In the genomic region with DNA sequence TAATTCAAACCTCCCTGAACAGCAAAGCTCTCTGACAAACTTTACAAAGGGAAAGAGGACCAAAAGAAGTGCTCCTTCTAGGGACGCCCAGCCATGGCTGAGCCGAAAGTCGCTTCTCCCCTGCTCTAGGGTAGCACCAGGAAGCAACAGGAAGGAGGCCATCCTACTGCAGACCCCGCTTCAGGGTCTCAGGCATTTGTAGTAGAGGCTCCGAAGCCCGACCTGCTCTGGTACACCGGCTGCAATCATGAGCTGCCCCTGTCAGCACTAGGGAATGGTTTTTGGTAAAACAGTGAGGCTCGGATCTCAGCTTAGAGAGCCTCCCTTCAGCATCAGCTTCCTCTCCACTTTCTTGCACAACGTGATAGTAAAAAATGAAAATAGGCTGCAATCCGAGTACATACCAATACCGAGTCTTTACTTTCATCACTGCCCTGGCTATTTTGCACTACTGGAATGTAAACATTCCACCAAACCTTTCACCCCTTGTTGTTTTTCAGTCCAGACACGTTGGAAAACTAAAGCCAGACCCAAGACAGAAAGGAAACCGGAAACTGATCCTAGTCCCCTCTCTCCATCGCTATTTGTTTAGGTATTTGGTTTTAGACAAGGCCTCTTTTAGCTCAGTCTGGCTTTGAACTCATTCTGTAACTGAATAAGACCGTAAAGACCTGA, we compare ENCODE assay signal across 8 mouse cellular contexts. TPM values are rescaled to one million over a fixed set of nuclear protein-coding genes. Genes with fewer than 3 reads are reported as not detected.
DNase-seq lines count a peak whose midpoint lies in the region; ATAC-seq and TF ChIP-seq lines count a peak whose summit lies in the region.

No protein-coding gene starts in this region.

- H3K36me3 ChIP-seq in kidney, embryonic 15.5 days, result no peaks in the 10 kb centered on the region
- H3K36me3 ChIP-seq in hindbrain, embryonic 16.5 days (ENCODE audit: control insufficient read depth, insufficient read depth, low read length), result no peaks in the 10 kb centered on the region

- H3K4me3 ChIP-seq in kidney, embryonic 15.5 days (replicated peaks), result peak overlapping the region; percentile 25
- peak overlapping the region; percentile 84 for H3K4me3 ChIP-seq in bone marrow macrophage, adult 2 months (ENCODE audit: insufficient read depth, low read length)
- peak overlapping the region; percentile 2; the same call in 1 of the 2 replicates for H3K4me3 ChIP-seq in hindbrain, embryonic 16.5 days (ENCODE audit: low read length)

- DNase-seq in kidney, adult 18-20 months, result no peak
- no peak for DNase-seq in right cerebral cortex, postnatal 10 days (ENCODE audit: low spot score in 2 of 2)
- no peak for DNase-seq in spleen, postnatal 10 days (ENCODE audit: low spot score in 2 of 2)
- DNase-seq in cerebellum, adult 11 months, result no peak

- 0 out of 2 replicates have a peak overlapping the region, but pooled peaks have one; percentile 3 for H3K9ac ChIP-seq in kidney, embryonic 15.5 days
- H3K9ac ChIP-seq in hindbrain, embryonic 16.5 days (ENCODE audit: low read depth, low read length), result no peak overlapping the region

- ATAC-seq in kidney, embryonic 15.5 days (replicated peaks; ENCODE audit: low FRiP score), result no peak
- no peak for ATAC-seq in hindbrain, embryonic 16.5 days
- peak; percentile 17; the same call in 1 of the 2 replicates for ATAC-seq in megakaryocyte, adult 5-6 weeks (ENCODE audit: poor library complexity, severe bottlenecking)

- WGBS in kidney, embryonic 15.5 days, result 38% methylated on average over 15 of the region's 15 CpGs
- WGBS in hindbrain, embryonic 16.5 days, result 63% methylated on average over 15 of the region's 15 CpGs

- H3K4me2 ChIP-seq in kidney, embryonic 15.5 days, result peak overlapping the region; percentile 40
- peak overlapping the region; percentile 27 for H3K4me2 ChIP-seq in hindbrain, embryonic 16.5 days (ENCODE audit: low read length)

- H3K27ac ChIP-seq in kidney, embryonic 15.5 days, result peak overlapping the region; percentile 75
- H3K27ac ChIP-seq in bone marrow macrophage, adult 2 months (ENCODE audit: insufficient read depth, low read depth, low read length), result peak overlapping the region; percentile 96
- H3K27ac ChIP-seq in hindbrain, embryonic 16.5 days (ENCODE audit: low read depth, low read length), result no peak overlapping the region

- TF ChIP-seq POLR2A in bone marrow macrophage, adult 2 months (IDR thresholded peaks at IDR 0.05; ENCODE audit: borderline replicate concordance, low read depth, low read length), result no peak

- H3K27me3 ChIP-seq in kidney, embryonic 15.5 days, result no peaks in the 10 kb centered on the region
- no peaks in the 10 kb centered on the region for H3K27me3 ChIP-seq in hindbrain, embryonic 16.5 days (replicated peaks; ENCODE audit: control insufficient read depth, insufficient read depth, low read length)

- TF ChIP-seq CTCF in bone marrow macrophage, adult 2 months (IDR thresholded peaks at IDR 0.05; ENCODE audit: low read depth, low read length), result no peak

- H3K9me3 ChIP-seq in kidney, embryonic 15.5 days (replicated peaks), result no peaks in the 10 kb centered on the region
- no peaks in the 10 kb centered on the region for H3K9me3 ChIP-seq in hindbrain, embryonic 16.5 days (ENCODE audit: control insufficient read depth, low read length)

- peaks cover 33% of the 10 kb centered on the region for H3K4me1 ChIP-seq in kidney, embryonic 15.5 days
- H3K4me1 ChIP-seq in bone marrow macrophage, adult 2 months (ENCODE audit: control insufficient read depth, insufficient read depth, low read length), result peaks cover 35% of the 10 kb centered on the region
- H3K4me1 ChIP-seq in hindbrain, embryonic 16.5 days (ENCODE audit: control insufficient read depth, insufficient read depth, low read depth, low read length), result no peaks in the 10 kb centered on the region

RNA-seq across cellular contexts. Expression of gene Wipf1, which starts 44.8 kb away (rescaled TPM):
- polyA plus RNA-seq in kidney, embryonic 15.5 days (2015; fragmentation: Nextera tagmentation; extraction: Ambion mirVana), result 8.7 and 9.7 TPM in 2 replicates
- 114 and 143 TPM in 2 replicates for polyA plus RNA-seq in bone marrow macrophage, adult 2 months (2012; ENCODE audit: insufficient read depth, insufficient read length, missing spikeins)
- polyA plus RNA-seq in hindbrain, embryonic 16.5 days (2015; fragmentation: Nextera tagmentation; extraction: Ambion mirVana), result 2.4 and 3.5 TPM in 2 replicates
- 123 and 139 TPM in 2 replicates for total RNA-seq in megakaryocyte, adult 5-6 weeks (2015)
- 37.4 and 55.2 TPM in 2 replicates for total RNA-seq in megakaryocyte, adult 5-6 weeks (2017)

Comparison
In these comparisons a context has a peak if more than half of its experiments do, and no peak if none do; other contexts are left out.
1. H3K4me3 ChIP-seq: peak in every context shown above with its lines; median percentile 84 in bone marrow macrophage, adult 2 months; 25 in kidney, embryonic 15.5 days; 2 in hindbrain, embryonic 16.5 days.
2. RNA of gene Wipf1, which starts 44.8 kb away (polyA plus RNA-seq): 114 to 143 TPM in bone marrow macrophage, adult 2 months; 8.7 to 9.7 TPM in kidney, embryonic 15.5 days and 2.4 to 3.5 TPM in hindbrain, embryonic 16.5 days; every median in the first group is over 10 times any median in the second.